Mouse (Mus musculus) kidney, adult 2 months (tissue): Measurements from ENCODE around the gene Hist1h2ai. TPM values are rescaled to one million over a fixed set of nuclear protein-coding genes. Genes with fewer than 3 reads are reported as not detected.
"Not testable (repeated sequence)": the region's sequence is repeated elsewhere in the genome, so short reads cannot be mapped to it uniquely, and the experiment has no call there.

Experiments used
- DNase-seq: peaks from one replicate; pipeline ENCODE4 v3.0.0; 2021
- H3K27ac ChIP-seq: fragments of 200-500 bp; 2 replicates; pipeline ENCODE4 v1.5.1; 2012; ENCODE audit warnings: low read depth, low read length, control low read depth, inconsistent platforms; ENCODE audit not compliant: insufficient read depth
- H3K27me3 ChIP-seq: fragments of 200-500 bp; replicated peaks from 2 replicates; pipeline ENCODE4 v1.6.1; 2012; ENCODE audit warnings: mild to moderate bottlenecking, moderate library complexity, low read length, inconsistent platforms; ENCODE audit not compliant: control insufficient read depth, insufficient read depth
- H3K36me3 ChIP-seq: fragments of 200-500 bp; 2 replicates; pipeline ENCODE4 v1.6.1; 2012; ENCODE audit warnings: mild to moderate bottlenecking, moderate library complexity, low read length, inconsistent platforms; ENCODE audit not compliant: control insufficient read depth, insufficient read depth
- H3K4me1 ChIP-seq: fragments of 200-500 bp; 2 replicates; pipeline ENCODE4 v1.6.1; 2011; ENCODE audit warnings: low read length; ENCODE audit not compliant: control insufficient read depth, insufficient read depth
- H3K4me3 ChIP-seq: fragments of 200-500 bp; 2 replicates; pipeline ENCODE4 v1.5.1; 2011; ENCODE audit warnings: mild to moderate bottlenecking, low read depth, low read length, control low read depth; ENCODE audit not compliant: insufficient read depth
- CTCF ChIP-seq: fragments of 200-500 bp; conservative IDR thresholded peaks from 2 replicates; pipeline ENCODE4 v1.5.1; 2011; ENCODE audit warnings: low read depth, mild to moderate bottlenecking, control low read depth, low read length, moderate library complexity, mixed read lengths; ENCODE audit not compliant: insufficient read depth, insufficient read length
- POLR2A ChIP-seq: fragments of 200-500 bp; IDR thresholded peaks from one replicate; pipeline ENCODE4 v1.6.1; 2011; ENCODE audit warnings: low read depth, low read length, control low read depth
- WGBS: fragments of 180-500 bp; shearing (Covaris S2); methylation state at CpG from one replicate; pipeline ENCODE4 v1.1.7; 2018; 5-methylcytosine and 5-hydroxymethylcytosine counted together
- polyA plus RNA-seq: library from polyadenylated mRNA; depleted of rRNA; stranded (reverse); fragments of >200 nt; gene quantifications from 2 replicates; pipeline ENCODE4 v1.2.3, GENCODE M21; 2012; rRNA removed

Gene Hist1h2ai
- polyA plus RNA-seq: 0.49 and 1.2 TPM in 2 replicates

DNA sequence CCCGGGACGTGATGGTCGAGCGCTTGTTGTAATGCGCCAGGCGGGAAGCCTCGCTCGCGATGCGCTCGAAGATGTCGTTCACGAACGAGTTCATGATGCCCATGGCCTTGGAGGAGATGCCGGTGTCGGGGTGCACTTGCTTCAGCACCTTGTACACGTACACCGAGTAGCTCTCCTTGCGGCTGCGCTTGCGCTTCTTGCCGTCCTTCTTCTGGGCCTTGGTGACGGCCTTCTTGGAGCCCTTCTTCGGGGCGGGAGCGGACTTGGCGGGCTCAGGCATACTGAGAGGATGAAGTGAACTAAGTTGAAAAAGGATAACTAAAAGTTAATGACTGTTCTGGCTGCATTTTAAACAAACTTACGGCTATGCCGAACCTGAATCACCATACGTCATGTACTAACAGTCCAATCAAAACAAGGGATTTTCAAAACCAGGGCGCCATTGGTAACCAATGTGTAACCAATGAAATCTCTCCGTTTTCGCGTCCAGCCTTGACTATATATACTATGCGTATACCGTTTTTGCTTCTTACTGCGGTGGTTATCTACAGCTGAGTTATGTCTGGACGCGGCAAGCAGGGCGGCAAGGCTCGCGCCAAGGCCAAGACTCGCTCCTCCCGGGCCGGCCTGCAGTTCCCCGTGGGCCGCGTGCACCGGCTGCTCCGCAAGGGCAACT lies at the start of gene Hist1h2ai, which contains the start of gene Hist1h2bl:
Gene Hist1h2ai (plus strand): TSS at position 559 of the 676 bp plus-strand sequence.
Gene Hist1h2bl (minus strand): TSS at position 280 of the 676 bp plus-strand sequence.
- H3K27me3 ChIP-seq: not testable (repeated sequence)
- TF ChIP-seq POLR2A: peak; percentile 14
- DNase-seq: peak; percentile 90

DNA sequence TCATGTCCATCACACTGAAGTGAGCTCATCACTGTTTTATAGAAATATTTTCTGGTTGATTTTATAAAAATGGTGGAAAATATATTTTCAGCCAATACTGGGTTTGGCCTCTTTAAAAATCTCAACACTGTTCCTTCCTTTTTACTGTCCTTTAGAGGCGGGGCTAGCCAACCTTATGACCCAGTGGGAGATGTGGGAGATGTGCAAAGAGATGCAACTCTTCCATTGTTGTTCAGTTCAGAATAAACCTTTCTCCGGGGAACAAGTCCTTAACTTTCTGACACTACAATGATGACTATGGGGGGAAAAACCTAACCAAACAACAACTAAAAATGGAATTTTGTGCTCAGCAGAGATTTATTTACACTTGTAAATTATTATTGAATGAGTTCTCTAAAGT lies 38.9 kb upstream of the Hist1h2ai start, which contains the start of gene Olfr1360:
Gene Olfr1360 (minus strand): TSS at position 101 of the 400 bp plus-strand sequence.
- TF ChIP-seq CTCF: no peak
- TF ChIP-seq POLR2A: no peak
- no peak for DNase-seq
- WGBS: 75% methylated on average over 2 of the region's 2 CpGs
- no peak within 1 kb of the TSS for H3K27ac ChIP-seq
- no peak within 1 kb of the TSS for H3K4me3 ChIP-seq
- no peaks in the 10 kb centered on the region for H3K27me3 ChIP-seq
- no peaks in the 10 kb centered on the region for H3K36me3 ChIP-seq
- H3K4me1 ChIP-seq: no peaks in the 10 kb centered on the region

More for the DNA sequence above, at the start of gene Hist1h2ai, which contains the start of gene Hist1h2bl:
- H3K36me3 ChIP-seq: not testable (repeated sequence)
- peak within 1 kb of the TSS; percentile 72; the same call in 1 of the 2 replicates for H3K27ac ChIP-seq
- under 1% methylated on average over 35 of the region's 50 CpGs for WGBS
- peaks cover 10% of the 10 kb centered on the region; the same call in 1 of the 2 replicates for H3K4me1 ChIP-seq
- peak within 1 kb of the TSS; percentile 63 for H3K4me3 ChIP-seq

DNA sequence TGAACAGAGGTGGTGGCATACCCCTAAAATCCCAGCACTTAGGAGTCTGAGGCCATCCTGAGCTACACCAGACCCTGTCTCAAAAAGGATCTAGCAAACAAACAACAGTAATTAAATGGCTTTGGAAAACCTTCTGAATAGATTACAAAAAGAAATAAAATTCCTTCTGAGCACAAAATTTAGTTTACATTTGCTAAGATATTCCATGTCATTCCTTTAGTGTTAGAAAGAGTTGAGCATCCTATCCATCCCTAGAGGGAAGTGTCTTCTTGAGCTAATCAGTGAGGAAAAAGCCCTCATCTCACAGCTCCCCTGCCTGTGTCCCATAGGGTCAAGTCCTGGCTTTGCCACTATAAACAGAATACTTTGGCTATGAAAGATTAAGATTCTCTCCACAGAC lies 18.4 kb upstream of the Hist1h2ai start, which contains the start of gene Olfr1359:
Gene Olfr1359 (plus strand): TSS at position 301 of the 400 bp plus-strand sequence.
- no peaks in the 10 kb centered on the region for H3K36me3 ChIP-seq

DNA sequence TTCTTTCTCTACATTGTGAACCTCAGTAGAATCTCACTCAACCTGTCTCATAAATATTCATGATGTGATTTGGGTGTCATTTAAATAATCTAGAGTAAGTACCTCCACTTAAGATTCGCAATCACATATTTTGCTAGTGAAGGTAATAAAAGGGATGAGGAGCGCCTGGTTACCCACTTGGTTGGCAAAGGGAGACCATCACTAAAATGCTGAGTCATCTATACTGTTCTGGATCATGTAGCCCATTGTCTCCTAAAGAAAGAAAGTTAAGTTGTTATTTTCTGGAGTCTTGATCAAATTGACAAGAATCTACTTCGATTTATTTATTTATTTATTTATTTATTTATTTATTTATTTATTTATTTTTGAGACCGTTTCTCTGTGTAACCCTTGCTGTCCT lies 9.6 kb upstream of the Hist1h2ai start:
- H3K27ac ChIP-seq: no peak overlapping the region
- H3K4me1 ChIP-seq: no peaks in the 10 kb centered on the region
- no peaks in the 10 kb centered on the region for H3K27me3 ChIP-seq
- 67% methylated on average over 4 of the region's 4 CpGs for WGBS
- DNase-seq: no peak
- TF ChIP-seq POLR2A: no peak
- no peak for TF ChIP-seq CTCF
- no peaks in the 10 kb centered on the region for H3K36me3 ChIP-seq
- H3K4me3 ChIP-seq: no peak overlapping the region

More for the DNA sequence above, 18.4 kb upstream of the Hist1h2ai start, which contains the start of gene Olfr1359:
- Histone ChIP-seq H3K4me1 (no peaks in the 10 kb centered on the region), H3K27me3 (no peaks in the 10 kb centered on the region; the same call in 1 of the 2 replicates), H3K4me3 (no peak within 1 kb of the TSS), H3K27ac (no peak within 1 kb of the TSS)
- no peak for DNase-seq
- TF ChIP-seq POLR2A (no peak), CTCF (no peak)

DNA sequence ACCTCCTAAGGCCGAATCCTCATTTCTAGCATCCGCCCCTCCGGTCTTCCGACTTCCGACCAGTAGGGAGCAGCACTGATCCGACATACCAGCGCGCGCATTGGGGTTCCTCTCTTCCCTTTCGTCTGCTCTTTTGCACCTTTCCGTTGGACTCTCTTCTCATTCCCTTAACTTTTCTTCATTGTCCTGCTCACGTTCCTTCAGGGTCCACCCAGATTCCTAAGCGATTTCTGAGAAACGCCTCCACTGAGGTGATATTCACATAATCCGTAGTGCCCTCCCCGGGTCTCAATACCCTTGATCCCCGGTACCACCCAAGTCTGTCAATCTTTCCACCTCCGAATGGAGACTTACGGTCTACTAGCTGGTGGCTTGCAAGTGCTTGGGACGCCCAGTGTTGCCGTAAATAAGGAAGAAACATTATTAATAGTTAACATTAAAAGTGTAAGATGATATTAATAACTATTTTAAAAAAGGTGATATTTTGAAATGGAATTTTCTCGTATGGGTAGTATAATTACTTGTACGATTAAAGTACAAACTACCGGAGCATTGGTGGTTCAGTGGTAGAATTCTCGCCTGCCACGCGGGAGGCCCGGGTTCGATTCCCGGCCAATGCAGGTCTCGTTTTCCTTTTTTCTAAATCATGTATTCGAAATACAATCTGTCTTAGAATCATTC lies 6.1 kb upstream of the Hist1h2ai start:
- Histone ChIP-seq H3K36me3 (no peaks in the 10 kb centered on the region), H3K4me1 (peaks cover 5% of the 10 kb centered on the region; the same call in 1 of the 2 replicates), H3K4me3 (peak overlapping the region; percentile 71), H3K27ac (peak overlapping the region; percentile 17; the same call in 1 of the 2 replicates), H3K27me3 (no peaks in the 10 kb centered on the region)
- DNase-seq: peak; percentile 92
- TF ChIP-seq POLR2A: no peak
- peak; percentile 76 for TF ChIP-seq CTCF
- WGBS: under 1% methylated on average over 32 of the region's 32 CpGs

DNA sequence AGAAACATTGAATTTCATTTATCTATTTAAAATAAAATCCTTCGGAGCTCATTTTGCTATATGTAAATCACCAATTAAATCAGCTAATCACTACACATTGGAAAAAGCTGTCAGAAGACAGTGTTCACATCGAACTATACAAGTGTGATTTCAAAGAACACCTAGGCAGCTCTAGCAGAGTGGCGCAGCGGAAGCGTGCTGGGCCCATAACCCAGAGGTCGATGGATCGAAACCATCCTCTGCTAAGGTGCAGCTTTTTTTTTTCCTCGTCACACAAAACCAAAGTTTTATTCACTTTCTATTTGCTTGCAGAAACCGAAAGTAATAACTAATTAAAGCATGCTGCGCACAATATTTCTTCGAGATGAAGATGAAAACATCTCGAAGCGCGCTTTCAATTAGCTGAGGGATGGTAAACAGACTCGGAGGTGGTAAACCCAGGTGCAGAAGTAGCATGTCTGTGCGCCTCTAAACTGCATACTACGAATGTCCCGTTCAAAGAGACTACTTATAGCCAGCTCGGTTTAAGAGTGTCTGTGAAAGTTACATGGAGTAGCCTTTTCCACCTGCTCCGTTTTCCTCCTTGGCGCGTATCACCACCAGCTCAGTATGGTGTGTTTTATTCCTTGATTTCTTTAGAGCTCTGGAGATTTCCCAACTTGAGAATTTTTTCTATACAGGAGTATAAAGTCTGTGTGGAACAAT lies 5.2 kb upstream of the Hist1h2ai start:
- peak; percentile 84 for DNase-seq
- Histone ChIP-seq H3K36me3 (no peaks in the 10 kb centered on the region), H3K4me3 (peak overlapping the region; percentile 49), H3K27me3 (no peaks in the 10 kb centered on the region), H3K4me1 (peaks cover 8% of the 10 kb centered on the region; the same call in 1 of the 2 replicates), H3K27ac (no peak overlapping the region)
- no peak for TF ChIP-seq POLR2A
- no peak for TF ChIP-seq CTCF
- 6% methylated on average over 22 of the region's 22 CpGs for WGBS
